Mouse (Mus musculus) lung, postnatal 36 days (tissue): ENCODE data around the gene Akr1c14.
"Not testable (repeated sequence)": the region's sequence is repeated elsewhere in the genome, so short reads cannot be mapped to it uniquely, and the experiment has no call there.

Experiments
- DNase-seq: peaks from one replicate; pipeline ENCODE4 v3.0.0; 2022; ENCODE audit warnings: mixed read lengths

The Akr1c14 gene

DNA sequence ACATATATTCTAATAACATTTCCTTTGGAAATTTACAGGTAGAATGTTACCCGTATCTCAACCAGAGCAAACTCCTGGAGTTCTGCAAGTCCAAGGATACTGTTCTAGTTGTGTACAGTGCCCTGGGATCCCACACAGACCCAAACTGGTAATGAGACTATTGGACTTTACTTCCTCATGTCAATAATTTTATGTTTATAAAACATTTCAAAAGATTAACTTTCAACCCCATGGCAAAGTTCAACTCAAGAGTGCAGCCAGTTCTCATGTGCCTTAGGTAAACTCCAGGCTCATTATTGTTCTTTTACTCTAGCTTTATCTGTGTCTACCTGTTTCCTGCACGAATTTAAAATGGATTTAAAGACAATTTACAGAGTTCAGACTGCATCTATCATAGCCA is at the start of gene Akr1c14:
TSS of gene Akr1c14 (plus strand) at position 293 of the 400 bp plus-strand sequence.
- no peak for DNase-seq

GRCm38 (mm10) chr13:4001687-4002086 is 47.1 kb upstream of the Akr1c14 start:
- peak; percentile 88 for DNase-seq

- no peak for DNase-seq
Measured at GRCm38 (mm10) chr13:4010784-4011183, 38.0 kb upstream of the Akr1c14 start.

GRCm38 (mm10) chr13:4013811-4014210 is 35.0 kb upstream of the Akr1c14 start:
- DNase-seq, result no peak

GRCm38 (mm10) chr13:4029897-4030296 is 18.9 kb upstream of the Akr1c14 start:
- no peak for DNase-seq

DNA sequence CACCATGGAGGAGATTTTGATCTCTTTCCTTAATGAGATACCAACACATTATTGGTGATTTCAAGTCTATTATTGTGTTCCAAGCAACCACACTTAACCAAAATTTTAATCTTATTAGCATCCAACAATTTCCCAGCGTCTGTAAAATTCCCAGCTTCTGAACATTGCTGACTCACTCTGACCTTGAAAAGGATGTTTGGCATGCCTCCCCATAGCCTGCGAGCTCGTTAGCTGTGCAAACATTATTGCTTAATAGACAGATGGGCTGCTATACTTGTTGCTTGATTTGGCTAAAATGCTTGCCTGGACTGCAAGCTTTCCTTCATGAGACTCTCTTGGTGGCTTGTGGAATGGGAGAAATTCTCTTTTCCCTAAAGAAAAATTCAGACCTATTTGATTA is 16.3 kb upstream of the Akr1c14 start:
- DNase-seq, result peak; percentile 80

- no peak for DNase-seq
Measured at GRCm38 (mm10) chr13:4035052-4035451, 13.8 kb upstream of the Akr1c14 start.

DNA sequence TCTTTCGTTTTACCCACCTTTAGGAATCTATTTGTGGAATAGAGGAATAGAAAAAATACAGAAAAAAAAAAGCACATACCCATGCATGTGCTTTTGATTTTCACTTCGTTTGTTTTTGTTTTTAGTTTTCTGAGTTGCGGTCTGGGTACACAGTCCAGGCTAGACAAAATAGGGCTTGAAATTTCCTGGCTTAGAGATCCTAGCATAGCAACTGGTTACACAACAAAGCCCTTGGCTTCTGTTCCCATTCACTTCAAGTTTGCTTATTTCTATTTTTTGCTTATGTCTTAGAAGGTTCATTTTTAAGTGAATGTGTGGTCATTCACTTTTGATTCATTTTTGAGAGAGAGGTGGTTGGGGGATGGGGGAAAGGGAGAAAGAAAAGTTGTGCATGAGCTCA is 2.7 kb upstream of the Akr1c14 start:
- DNase-seq, result no peak

GRCm38 (mm10) chr13:4046841-4047240 is 2.0 kb upstream of the Akr1c14 start:
- DNase-seq, result no peak

GRCm38 (mm10) chr13:4048226-4048625 is 585 bp upstream of the Akr1c14 start:
- DNase-seq, result no peak

- DNase-seq, result no peak
Measured at GRCm38 (mm10) chr13:4049655-4050054, 844 bp downstream of the Akr1c14 start.

DNA sequence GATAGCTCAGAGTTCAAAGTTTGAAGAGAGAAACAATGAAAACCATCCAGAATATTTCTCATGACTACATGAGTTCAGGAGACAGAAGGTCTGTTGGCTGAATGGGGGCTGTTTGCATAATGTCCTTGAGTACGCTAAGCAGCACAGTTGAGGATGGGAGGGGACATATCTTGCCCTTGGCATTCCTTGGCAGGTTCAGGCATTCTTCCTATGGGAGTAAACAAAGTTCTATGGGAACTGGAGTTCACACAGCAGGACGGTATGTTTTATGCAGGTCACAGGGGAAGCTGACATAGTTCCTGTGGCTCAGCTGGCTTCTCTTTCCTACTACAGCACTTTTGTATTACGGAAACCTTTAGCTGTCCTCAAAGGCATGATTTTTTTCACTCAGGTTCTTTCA is 6.6 kb downstream of the Akr1c14 start:
- peak; percentile 73 for DNase-seq

DNA sequence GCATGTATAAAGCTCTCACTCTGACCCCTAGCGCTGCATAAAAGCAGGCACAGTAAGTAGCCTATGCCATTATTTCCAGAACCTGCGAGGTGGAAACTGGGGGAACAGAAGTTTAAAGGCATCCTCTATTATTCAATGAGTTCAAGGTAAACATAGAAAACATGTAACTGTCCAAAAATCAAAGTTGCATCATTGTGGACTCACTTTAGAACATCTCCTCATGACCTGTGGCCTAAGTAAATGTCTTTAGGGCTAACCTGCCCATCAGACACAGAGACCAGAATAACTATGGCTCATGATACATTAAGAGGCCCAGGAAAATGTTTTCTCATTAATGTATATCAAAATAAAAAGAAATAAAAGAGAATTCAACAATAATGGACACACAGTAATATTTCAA is 7.4 kb downstream of the Akr1c14 start:
- DNase-seq, result no peak

DNA sequence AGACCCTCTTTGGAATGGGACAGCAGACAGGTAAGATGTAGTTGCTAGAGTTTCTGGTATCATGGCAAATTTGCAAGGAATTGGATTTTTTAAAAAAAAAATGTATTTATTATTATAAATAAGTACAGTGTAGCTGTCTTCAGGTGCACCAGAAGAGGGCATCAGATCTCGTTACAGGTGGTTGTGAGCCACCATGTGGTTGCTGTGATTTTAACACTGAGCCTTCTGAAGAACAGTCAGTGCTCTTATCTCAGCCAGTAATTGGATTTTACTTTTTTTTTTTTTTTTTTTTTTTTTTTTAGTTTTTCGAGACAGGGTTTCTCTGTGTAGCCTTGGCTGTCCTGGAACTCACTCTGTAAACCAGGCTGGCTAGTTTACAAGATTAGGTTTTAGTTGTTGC is 9.4 kb downstream of the Akr1c14 start:
- not testable (repeated sequence) for DNase-seq

- DNase-seq, result peak; percentile 69
Measured at GRCm38 (mm10) chr13:4059363-4059762, 10.6 kb downstream of the Akr1c14 start.

DNA sequence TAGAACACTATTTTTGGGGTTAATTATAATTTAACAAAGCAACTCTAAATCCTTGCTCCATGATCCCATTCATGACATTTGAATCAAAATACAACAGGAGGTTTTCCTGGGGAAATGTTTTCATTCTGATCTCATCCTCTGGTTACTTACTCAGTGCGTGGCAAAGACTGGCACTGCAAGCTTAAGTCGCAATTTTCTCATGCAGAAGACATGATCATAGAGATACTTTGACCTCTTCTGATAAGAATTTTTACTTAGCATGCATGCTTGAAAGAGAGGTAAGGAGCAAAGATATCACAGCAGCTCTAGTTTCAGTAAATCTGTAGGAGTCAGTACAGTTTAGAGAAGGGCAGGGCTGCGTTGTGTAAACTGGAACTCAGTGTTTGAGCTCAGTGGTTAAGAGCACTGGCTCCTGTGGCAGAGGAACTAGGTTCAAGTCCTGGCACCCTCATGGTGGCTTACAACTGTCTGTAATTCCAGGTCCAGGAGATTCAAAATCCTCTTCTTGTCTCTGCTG is 11.5 kb downstream of the Akr1c14 start:
- no peak for DNase-seq

- DNase-seq, result no peak
Measured at GRCm38 (mm10) chr13:4076517-4077435, 28.0 kb downstream of the Akr1c14 start.

- DNase-seq, result no peak
Measured at GRCm38 (mm10) chr13:4079876-4080275, 31.1 kb downstream of the Akr1c14 start.

DNA sequence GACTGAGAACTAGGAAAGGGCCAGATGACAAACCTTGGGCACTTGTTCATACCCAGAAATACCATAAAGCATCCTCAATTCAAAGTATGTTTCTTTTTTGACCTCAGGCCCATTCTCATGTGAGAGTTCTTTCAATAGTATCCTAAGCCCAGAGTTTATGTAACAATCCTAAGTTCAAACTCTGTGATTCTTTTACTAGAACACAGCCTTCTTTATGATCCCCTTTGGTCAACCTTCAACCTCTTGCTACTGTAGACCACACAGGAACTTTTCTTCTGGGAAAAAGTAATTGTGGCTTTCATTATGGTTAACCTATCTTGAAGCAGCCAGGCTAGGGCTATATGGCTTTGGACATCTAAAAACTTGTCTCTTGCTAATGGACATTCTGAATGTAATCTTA is 52.9 kb downstream of the Akr1c14 start:
- DNase-seq, result no peak

DNA sequence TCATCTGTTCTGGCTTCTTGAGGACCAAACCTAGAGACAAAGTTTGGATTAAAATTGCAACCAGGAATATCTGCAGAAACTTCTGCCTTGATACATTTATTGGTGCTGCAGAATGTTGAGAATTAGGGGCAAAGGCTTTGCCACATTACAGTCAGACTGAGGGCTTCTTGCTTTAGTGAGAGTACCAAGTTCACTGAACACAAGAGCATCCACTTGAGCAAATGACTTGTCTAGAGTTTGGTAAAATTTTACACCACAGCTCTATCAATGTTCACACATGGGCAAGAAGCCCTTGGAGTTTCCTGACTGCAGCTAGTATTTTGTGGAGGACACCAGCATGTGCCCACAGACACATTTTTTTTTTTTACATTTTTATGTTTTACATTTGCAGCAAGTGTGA is 53.9 kb downstream of the Akr1c14 start:
- DNase-seq, result no peak

DNA sequence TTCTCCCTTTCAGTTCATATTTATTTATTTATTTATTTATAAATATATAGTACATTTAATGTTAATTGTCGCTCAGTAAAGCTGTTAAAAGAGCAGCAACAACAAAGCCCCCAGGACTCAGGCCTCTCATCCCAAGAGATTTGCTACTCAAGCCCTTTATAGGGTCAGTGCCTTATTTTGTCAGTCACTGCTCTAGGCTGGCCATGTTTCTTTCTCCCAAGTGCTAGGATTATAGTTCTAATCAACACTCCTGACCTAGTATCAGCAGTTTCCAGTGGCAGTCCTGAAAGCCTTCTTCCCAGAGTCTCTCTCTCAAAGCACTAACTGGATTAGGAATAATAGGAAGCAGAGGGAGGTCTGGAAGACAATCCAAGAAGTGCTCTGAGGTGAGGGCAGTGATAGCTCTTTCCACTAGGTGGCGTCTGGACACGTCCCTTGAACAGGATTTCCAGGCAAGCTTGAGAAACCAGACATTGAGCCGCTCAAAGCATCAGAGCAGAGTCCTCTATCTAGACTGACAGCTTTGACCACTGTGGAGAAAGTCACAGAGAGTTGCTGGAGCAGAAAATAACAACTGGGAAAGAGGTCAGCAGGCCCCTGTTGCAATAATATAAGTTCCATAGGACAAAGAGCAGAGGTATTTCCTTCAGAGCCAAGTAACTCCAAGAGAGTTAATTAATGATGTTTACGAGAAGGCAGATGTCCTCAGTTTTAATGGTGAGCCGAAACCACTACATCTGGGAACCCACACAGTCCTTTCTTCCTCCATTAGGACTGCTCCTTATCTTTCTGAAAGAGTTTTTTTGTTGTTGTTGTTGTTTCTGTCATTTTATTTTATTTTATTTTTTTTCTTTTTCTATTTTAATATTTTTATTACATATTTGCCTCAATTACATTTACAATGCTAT is 61.7 kb downstream of the Akr1c14 start:
- DNase-seq, result peak; percentile 76

DNA sequence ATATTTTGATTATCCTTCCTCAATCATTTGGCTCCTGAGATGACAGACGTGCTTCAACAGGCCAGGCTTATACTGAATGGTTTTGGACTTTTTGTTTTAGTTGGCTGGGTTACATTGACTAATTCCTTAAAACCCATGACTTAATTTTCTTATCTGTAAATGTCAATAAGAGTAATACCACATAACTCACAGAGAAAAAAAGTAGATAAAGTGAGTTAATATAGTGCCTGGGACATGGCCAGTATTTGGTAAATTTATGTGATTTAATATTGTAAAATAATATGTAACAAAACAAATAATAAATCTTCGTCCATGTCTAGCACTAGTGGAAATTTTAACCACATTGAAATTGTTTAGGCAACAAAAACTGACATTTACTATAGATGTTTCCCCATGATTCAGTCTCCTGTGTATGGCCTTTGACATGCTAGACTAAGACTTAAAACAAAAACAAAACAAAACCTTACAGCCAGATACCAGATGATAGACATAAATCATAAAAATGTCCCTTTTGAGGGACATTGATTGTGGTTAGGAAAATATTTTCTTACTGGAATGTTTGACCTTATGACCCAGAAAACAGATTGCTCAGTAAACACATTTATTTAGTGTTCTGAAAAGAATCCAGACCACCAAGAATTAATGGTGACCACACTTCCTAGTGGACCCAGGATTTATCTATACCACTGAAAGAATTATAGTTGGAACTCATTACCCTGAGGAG is 70.5 kb downstream of the Akr1c14 start:
- no peak for DNase-seq

DNA sequence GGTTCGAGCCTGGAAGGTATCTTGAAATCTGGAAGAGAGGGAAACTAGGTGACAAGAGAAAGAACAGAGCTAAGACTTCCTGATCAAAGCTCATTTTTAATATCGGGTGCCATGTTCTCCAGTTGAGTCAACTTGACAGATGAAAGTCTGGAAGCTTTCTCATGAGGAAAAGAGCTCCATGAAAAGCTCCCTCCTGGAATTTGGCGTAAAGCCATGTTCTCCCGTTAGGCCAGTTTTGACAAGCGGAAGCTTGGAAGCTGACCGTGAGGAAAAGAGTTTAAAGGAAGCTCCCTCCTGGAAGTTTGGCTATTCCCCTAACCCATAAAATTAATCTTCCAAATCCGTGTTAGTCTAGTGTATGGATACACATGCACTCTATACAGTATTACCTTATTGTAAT is 74.3 kb downstream of the Akr1c14 start:
- DNase-seq, result no peak
